Mouse (Mus musculus) E14TG2a.4 (cell line): ENCODE measurements around the gene Akap2.

Experiments
- H3K27me3 ChIP-seq: 2 replicates; pipeline ENCODE4 v1.6.1; 2014; ENCODE audit warnings: low read length, control low read depth; ENCODE audit not compliant: insufficient read depth
- H3K36me3 ChIP-seq: 2 replicates; pipeline ENCODE4 v1.6.1; 2014; ENCODE audit warnings: low read length, control low read depth; ENCODE audit not compliant: insufficient read depth
- H3K4me1 ChIP-seq: replicated peaks from 2 replicates; pipeline ENCODE4 v1.6.1; 2014; ENCODE audit warnings: low read depth, low read length, control low read depth
- H3K4me3 ChIP-seq: replicated peaks from 2 replicates; pipeline ENCODE4 v1.5.1; 2014; ENCODE audit warnings: mild to moderate bottlenecking, low read length
- H3K9me3 ChIP-seq: 2 replicates; pipeline ENCODE4 v1.6.1; 2014; ENCODE audit warnings: low read length, control low read depth
- CTCF ChIP-seq: conservative IDR thresholded peaks from 2 replicates; pipeline ENCODE4 v1.5.1; 2014; ENCODE audit warnings: low read length
- NANOG ChIP-seq: IDR thresholded peaks from 2 replicates; pipeline ENCODE4 v1.6.1; 2014; ENCODE audit warnings: borderline replicate concordance, low read length, mixed read lengths
- POU5F1 ChIP-seq: IDR thresholded peaks from 2 replicates; pipeline ENCODE4 v1.6.1; 2014; ENCODE audit warnings: low read length, borderline replicate concordance

Akap2 gene

GRCm38 (mm10) chr4:57845031-57845431, 127.6 kb downstream of the Akap2 start:
- TF ChIP-seq NANOG (no peak), CTCF (no peak), POU5F1 (no peak)
- Histone ChIP-seq H3K27me3 (no peaks in the 10 kb centered on the region), H3K4me1 (peaks cover 44% of the 10 kb centered on the region), H3K9me3 (peaks cover 98% of the 10 kb centered on the region), H3K36me3 (peaks cover 65% of the 10 kb centered on the region), H3K4me3 (peak overlapping the region; percentile 57)

- peaks cover 37% of the 10 kb centered on the region for H3K4me1 ChIP-seq
- H3K27me3 ChIP-seq: no peaks in the 10 kb centered on the region
- peaks cover 68% of the 10 kb centered on the region for H3K36me3 ChIP-seq
- H3K4me3 ChIP-seq: peak overlapping the region; percentile 57
- H3K9me3 ChIP-seq: peaks cover 98% of the 10 kb centered on the region
- TF ChIP-seq CTCF (no peak), POU5F1 (no peak), NANOG (no peak)
Observed at GRCm38 (mm10) chr4:57845541-57846210, 128.2 kb downstream of the Akap2 start.

GRCm38 (mm10) chr4:57846381-57846990, 129.0 kb downstream of the Akap2 start:
- peak overlapping the region; percentile 57 for H3K4me3 ChIP-seq
- peaks cover 76% of the 10 kb centered on the region for H3K36me3 ChIP-seq
- H3K4me1 ChIP-seq: peaks cover 33% of the 10 kb centered on the region
- H3K27me3 ChIP-seq: no peaks in the 10 kb centered on the region
- peaks cover 98% of the 10 kb centered on the region for H3K9me3 ChIP-seq
- TF ChIP-seq CTCF: no peak

GRCm38 (mm10) chr4:57846991-57847422, 129.6 kb downstream of the Akap2 start:
- Histone ChIP-seq H3K4me1 (peaks cover 32% of the 10 kb centered on the region), H3K27me3 (no peaks in the 10 kb centered on the region), H3K36me3 (peaks cover 81% of the 10 kb centered on the region), H3K9me3 (peaks cover 98% of the 10 kb centered on the region), H3K4me3 (peak overlapping the region; percentile 57)
- TF ChIP-seq POU5F1: no peak
- no peak for TF ChIP-seq CTCF
- no peak for TF ChIP-seq NANOG

- no peaks in the 10 kb centered on the region for H3K27me3 ChIP-seq
- no peak overlapping the region; the same call in 1 of the 2 replicates for H3K4me3 ChIP-seq
- H3K36me3 ChIP-seq: peaks cover 82% of the 10 kb centered on the region
- peaks cover 26% of the 10 kb centered on the region for H3K4me1 ChIP-seq
- peaks cover 98% of the 10 kb centered on the region for H3K9me3 ChIP-seq
- TF ChIP-seq POU5F1 (no peak), CTCF (no peak), NANOG (no peak)
Observed at GRCm38 (mm10) chr4:57847676-57848075, 130.2 kb downstream of the Akap2 start.

GRCm38 (mm10) chr4:57849465-57849864, 132.0 kb downstream of the Akap2 start:
- peaks cover 94% of the 10 kb centered on the region for H3K9me3 ChIP-seq
- H3K4me1 ChIP-seq: peaks cover 18% of the 10 kb centered on the region
- H3K36me3 ChIP-seq: peaks cover 83% of the 10 kb centered on the region
- H3K27me3 ChIP-seq: no peaks in the 10 kb centered on the region
- no peak overlapping the region for H3K4me3 ChIP-seq
- no peak for TF ChIP-seq CTCF
- TF ChIP-seq NANOG: no peak
- no peak for TF ChIP-seq POU5F1

GRCm38 (mm10) chr4:57851731-57852130, 134.3 kb downstream of the Akap2 start:
- peaks cover 82% of the 10 kb centered on the region for H3K9me3 ChIP-seq
- TF ChIP-seq POU5F1 (no peak), CTCF (no peak), NANOG (no peak)
- peaks cover 92% of the 10 kb centered on the region for H3K36me3 ChIP-seq
- H3K4me1 ChIP-seq: peaks cover 30% of the 10 kb centered on the region
- no peaks in the 10 kb centered on the region for H3K27me3 ChIP-seq
- H3K4me3 ChIP-seq: 0 out of 2 replicates have a peak overlapping the region, but pooled peaks have one; percentile 4

- Histone ChIP-seq H3K9me3 (peaks cover 75% of the 10 kb centered on the region), H3K4me3 (no peak overlapping the region), H3K36me3 (peaks cover 92% of the 10 kb centered on the region), H3K27me3 (no peaks in the 10 kb centered on the region), H3K4me1 (peaks cover 28% of the 10 kb centered on the region)
- TF ChIP-seq POU5F1 (no peak), NANOG (no peak), CTCF (no peak)
Observed at GRCm38 (mm10) chr4:57852461-57853040, 135.1 kb downstream of the Akap2 start.
